Mouse (Mus musculus) activated CD4-positive, CD25-positive, alpha-beta regulatory T cell, adult 4 months (primary cell): ENCODE measurements around the gene Col4a3bp. TPM values are rescaled to one million over a fixed set of nuclear protein-coding genes. Genes with fewer than 3 reads are reported as not detected.
"Not testable (repeated sequence)": the region's sequence is repeated elsewhere in the genome, so short reads cannot be mapped to it uniquely, and the experiment has no call there.

Experiments
- ATAC-seq: one replicate; pipeline ENCODE4 v1.8.0; 2017
- polyA plus RNA-seq, 2 experiments: library from polyadenylated mRNA; unstranded; fragments of 100-300 nt; shearing (Covaris generic); gene quantifications; one replicate each; pipeline ENCODE4 v1.2.1; 2017

Gene Col4a3bp
- polyA plus RNA-seq, 2 experiments from 2014 or later, result 5.6 to 8.7 TPM

DNA sequence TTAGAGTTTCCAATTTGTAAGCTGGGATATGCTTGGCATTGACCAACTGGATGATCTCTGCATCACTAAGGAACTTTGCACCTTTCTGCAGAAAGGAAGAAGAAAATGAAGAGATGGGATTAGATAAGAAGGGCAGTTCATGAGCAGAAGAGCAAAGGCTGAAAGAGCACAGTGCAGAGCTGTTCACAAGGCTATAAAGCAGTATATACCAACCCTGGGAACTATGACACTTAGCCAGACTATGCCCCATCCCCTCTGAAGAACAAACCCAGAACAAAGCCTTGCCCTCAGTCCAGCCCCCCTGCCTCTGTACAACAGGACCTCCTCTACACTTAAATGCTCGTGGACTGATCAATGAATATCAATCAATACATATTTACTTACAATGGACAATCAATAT, 114.3 kb downstream of the Col4a3bp start:
- ATAC-seq, result no peak

DNA sequence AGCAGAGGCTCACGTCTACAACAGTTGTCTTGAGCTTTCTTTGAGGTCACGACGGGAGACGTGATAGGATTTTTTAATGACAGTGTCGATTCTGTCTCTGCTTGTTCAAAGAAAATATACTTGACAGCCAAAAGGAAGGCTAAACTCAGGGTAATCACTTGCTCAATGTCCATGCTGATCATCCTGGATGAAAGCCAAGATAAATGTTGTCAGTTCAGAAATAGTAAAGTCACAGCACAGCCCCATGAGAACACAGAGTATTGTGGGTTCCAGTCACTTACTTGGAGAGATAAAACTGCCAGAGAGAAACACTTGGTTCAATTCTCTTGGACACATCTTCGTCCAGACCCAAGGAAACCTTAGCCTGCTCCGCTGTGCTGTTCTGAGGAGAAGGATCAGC, 116.5 kb downstream of the Col4a3bp start:
- no peak for ATAC-seq

DNA sequence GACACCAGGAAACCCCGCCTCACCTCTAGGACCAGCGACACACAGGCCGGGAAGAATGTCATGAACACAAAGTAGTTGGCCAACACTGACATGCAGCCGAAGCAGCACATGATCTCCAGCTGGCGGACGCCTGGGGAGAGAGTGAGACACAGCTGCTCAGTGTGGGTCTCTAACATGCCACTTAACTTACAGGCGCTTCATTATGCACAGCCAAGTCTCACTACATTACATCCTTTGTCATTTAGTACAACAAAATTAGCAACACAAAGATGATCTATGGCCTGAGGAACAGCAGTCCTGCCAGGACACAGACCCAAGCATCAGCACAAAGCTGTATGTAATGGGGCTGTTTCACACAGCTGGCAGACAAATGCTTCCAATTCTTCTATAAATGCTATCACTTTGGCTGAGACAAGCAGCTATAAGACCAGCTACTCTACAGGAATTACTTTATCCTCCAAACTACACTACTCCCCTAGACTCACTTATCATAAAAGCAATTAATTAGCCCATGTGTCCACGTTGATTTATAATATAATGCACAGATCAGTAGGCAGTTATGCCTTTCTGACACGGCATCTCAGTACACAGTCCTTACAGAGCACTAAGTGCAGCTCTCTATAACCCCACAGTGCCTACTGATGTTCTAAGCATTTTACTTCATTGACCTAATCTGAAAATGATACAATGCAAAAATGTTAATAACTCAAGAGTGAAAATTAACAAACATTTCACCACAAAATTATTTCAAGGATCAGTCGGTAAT, 117.9 kb downstream of the Col4a3bp start:
- no peak for ATAC-seq

DNA sequence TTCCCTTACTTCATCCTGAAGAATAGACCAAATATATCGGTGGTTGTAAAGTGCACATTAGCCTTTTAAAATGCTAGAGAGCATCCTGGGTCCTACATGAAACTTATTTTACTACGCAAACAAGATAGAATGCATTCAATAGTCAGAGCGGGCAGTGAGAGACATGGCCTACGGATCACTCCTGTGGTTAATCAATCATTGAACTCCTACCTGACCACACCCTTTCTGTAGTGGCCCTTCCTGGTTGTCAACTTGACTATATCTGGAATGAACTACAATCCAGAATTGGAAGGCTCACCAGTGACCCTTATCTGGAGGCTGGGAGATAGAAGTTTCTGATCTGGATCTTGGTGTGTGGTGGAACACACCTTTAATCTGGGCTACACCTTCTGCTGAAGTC, 120.7 kb downstream of the Col4a3bp start:
- ATAC-seq, result not testable (repeated sequence)

DNA sequence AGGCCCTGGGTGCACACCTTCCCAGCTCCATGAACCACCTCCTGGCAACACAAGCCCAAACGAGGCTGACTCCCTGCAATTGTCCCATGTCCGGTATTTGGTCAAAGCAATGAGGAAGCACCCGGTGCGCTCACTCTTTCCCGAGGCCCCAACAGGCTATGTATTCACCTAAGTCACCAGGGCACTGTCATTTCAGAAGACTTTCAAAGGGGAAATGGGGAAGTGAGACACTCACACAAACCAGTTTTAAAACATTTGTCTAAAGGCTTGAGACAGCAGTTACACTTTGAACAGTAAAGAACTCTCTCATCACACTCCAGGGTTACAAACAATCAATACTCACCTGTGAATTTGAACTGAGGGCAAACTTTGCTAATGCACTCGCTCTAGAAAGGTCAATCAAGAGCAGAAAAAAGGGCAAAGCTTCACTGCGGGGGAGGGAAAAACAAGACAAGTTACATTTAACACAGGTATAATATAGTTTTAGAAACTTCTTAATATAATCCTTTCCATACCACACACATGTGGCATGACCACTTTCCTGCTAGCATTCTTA, 122.1 kb downstream of the Col4a3bp start:
- no peak for ATAC-seq

DNA sequence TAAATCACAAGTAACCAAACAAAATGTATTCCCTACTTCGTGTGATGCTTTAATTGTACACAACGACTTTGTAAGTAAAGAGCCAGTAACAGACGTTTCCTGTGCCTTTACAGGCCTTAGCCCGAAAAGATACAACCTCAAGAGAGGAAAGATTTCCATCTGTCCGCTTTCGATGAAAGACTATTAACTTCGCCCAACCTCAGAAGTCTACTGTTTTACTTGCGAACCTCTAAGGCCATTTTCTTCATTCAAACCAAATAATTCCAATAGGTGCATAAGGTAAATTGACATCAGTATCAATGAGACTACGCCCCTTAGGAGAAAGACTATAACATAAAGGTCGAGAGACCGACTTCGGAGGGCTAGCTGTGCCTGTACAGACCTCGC, 127.6 kb downstream of the Col4a3bp start:
- ATAC-seq, result no peak

DNA sequence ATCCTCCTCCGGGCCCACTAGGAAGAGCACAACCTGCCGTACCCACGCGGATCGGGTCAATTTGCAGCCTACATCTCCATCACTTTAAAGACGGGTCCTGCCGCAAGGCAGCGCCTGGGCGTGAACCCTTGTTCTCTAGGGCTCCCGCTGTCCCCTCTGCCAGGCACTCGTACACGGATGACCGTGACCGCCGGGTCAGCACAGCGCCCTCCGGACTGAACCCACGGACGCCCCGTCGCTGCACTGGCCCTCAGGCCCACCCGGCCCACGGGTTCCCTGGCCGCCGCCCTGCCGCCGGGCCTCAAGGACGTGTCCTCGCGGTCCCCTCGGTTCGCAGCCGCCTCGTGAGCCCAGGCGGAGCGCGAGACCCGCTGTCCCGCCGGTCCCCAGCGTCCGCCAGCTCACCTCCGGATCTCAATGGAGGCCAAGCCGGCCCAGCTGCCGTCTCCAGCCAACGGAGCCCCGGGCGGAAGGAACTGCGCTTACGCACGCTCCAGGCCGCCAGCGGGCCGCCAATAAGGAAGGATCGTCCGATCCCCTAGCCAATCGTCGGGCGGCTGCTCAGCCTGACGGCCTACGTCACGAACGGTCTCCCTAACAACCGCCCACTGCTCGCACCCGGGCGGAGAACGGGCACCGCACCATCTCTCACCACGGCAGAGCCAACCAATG, 128.1 kb downstream of the Col4a3bp start, which contains the start of gene Hmgcr:
Gene Hmgcr, minus strand, starts transcription at position 531 of the 672 bp plus-strand sequence.
- peak; percentile 94 for ATAC-seq

DNA sequence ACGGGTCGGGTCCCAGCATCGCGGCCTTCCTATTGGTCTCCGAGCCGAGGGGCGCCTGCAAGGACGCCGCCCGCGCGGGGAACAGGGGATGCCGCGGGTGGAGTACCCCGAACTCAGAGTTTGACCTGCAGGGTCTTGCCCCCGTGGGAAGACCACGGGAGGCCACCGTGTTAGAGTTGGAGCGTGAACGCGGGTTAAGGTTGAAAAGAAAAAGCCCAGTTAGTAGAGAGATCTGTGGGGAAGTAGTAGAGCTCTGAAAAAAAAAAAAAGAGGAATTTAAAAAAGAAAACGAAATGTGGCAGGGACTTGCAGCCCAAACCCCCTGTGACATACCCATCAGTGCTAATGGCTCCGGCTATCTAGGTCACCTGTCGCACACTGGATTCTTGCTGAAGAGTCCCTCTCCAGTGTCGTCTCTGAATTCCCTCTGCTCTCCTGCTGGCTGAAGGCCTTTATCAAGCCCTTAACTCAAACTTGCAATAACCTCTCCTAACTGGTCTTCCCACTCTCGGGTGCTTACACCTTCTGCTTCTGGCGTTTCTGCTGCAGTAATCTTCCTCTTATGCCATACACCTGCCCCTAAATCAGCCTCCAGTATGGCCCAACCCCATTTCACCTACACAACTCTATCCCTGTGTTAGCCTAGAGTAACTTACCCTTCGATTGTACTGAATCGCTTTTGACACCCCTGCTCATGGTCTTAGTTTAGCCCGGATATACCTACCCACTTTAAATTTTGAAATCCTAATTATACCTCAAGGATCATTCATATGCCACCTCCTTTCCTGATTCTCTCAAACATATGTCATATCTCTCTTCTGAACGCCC, 128.9 kb downstream of the Col4a3bp start:
- peak; percentile 3 for ATAC-seq

DNA sequence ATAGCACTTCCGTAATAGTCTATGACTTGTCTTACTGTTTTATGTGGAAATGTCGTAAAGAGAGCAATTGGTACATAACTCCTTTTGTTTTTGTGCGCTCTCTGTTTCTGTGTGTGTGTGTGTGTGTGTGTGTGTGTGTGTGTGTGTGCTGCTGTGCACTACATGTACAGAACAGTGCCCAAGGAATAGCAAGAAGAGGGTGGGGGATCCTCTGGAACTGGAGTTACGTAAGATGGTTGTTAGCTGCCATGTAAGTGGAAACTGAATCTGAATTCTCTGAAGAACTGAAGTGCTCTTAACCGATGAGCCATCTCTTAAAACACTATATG, 129.5 kb downstream of the Col4a3bp start:
- no peak for ATAC-seq

DNA sequence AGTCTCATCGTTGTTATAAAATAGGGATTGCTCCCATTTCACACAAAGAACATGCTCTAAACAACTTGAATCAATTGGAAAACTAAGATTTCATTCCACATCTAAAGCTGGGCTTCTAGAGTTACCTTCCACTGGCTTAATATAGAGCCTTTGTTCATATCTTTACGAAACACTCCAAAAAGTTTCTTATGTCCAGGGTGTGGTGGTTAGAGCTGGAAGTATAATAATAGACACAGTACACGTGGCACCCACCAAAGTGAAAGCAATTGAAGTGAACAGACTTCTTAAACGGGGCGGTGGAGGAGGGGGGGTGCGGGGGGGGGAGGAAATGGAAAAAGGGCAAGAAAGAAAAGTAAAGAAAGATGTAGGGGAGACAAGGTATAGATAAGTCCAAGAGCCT, 129.9 kb downstream of the Col4a3bp start:
- ATAC-seq, result no peak

DNA sequence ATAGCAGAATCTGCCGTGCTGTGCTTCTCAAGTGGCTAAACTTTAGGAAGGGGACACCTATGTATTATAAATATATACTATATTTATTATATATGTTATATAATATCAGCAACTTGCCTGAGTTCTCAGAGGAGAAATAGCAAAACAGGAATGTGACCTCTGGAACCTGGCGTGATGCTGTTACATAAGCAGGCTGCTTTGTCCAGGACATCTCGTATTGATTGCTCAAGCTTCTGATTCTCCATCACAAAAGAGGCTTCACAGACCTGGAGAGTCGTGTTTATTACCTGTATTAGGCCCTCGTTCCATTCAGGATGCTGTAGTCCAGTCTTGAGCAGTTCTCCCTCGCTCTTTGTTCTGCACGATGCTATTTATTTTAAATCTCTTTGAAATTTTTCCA, 131.4 kb downstream of the Col4a3bp start:
- no peak for ATAC-seq

DNA sequence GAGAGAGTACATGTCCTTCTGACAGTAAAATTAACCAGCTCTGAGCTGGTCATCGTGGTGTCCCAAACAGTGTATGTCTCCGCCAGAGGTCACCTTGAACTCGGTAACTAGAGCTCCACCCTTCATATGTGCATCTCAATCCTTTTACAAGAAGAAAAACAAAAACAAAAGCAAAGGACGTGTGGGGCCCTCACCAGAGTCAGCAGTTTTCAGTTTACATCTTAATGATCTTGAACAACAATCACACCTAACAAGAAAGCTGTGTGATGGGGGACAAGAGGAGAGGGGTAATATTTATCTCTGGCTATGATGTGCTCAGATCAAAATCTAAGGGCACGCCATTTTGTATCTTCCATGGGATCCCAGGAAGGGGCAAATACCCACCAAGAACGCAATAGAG, 133.3 kb downstream of the Col4a3bp start:
- ATAC-seq, result no peak

DNA sequence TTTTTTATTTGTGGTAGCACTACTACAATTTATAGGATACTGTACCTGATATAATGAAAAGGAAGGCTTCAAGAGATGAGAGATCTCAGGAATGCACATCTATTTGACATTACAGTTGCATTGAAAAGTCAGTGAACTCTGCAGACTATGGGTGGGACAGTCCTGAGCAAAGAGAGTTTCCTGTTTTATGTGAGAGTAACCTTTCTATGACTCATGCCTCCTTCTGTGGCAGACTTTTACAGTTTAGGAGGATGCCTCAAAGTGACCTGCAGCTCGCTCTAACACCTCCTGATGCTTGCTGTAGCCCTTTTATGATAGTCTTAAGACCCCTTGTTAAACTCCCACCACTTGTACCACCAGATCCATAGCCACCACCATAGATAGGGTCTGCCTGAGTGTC, 134.7 kb downstream of the Col4a3bp start:
- peak; percentile 73 for ATAC-seq

DNA sequence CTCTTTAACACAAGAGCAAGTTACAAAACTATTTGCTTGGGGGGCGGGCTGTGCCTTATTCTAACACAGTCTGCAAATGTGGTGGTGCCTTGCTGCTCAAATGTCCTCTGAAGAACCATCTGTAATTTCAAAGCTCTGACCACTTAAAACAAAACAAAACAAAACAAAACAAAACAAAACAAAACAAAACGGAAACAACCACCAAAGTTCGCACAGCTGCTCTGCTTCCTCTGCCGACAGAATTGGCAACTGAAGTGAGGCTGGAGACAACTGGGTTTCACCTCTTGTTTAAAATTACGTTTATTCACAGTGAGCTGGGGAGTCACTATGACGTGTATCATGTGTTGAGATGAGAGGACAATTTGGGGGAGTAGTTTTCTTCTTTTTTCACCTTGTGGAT, 136.2 kb downstream of the Col4a3bp start:
- ATAC-seq, result no peak

DNA sequence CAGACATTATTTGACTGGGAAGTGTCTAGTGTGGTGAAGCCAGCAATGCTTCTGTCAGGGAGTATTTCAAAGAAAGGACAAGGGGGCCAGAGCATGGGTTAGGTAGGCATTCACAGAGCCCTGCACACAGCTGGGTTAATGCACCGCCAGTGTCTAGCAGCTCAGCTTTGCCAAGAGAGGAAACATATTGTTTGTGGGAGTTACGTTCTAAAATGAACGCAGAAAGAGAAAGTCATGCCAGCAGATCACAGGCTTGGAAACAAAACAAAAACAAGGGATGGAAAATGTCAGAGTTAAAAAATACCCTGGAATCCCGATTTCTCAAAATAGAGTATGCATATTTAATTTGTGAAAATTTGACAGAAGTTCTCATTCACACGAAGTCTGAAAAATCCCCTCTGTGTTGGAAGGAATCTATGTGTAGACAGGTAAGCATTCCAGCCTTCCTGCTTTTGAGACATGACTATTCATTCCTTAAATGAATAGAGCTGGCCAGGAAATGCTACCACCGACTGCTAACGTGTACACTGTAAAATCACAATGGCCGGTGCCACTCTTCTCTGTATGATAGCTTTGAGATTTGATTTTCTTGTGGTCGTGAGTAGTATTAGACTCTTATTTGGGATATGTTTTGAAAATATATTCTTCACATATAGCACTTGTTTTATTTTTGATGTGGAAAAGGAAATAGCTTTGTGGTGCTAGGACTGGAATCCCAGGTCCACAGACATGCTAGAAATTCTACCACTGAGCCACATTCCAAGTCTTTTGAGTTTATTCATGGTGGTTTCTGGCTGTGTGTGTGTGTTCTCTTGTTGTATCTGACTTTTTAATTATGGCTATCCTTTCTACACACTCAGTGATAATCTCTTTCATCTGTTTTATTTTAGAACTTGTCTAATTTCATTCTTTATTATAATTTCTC, 138.0 kb downstream of the Col4a3bp start:
- no peak for ATAC-seq

DNA sequence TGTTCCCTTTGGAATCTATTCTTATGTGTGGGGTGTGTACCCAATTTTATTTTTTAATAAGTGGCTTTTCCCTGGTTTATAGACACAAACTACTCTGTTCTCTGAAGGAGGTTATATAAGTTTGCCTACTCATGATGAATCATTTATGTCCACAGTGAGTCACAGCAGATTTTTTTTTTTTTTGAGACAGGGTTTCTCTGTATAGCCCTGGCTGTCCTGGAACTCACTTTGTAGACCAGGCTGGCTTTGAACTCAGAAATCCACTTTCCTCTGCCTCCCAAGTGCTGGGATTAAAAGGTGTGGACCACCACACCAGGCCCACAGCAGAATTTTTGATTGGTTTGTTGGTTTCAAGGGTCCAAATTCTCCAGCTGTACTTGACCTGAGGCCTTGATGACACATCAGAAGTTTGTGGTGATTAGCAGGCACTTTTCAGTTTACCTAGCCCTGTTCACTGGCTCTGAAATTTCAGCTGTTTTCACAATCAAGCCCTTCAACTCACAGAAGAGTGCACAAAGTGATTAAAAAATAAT, 138.7 kb downstream of the Col4a3bp start:
- ATAC-seq, result no peak

DNA sequence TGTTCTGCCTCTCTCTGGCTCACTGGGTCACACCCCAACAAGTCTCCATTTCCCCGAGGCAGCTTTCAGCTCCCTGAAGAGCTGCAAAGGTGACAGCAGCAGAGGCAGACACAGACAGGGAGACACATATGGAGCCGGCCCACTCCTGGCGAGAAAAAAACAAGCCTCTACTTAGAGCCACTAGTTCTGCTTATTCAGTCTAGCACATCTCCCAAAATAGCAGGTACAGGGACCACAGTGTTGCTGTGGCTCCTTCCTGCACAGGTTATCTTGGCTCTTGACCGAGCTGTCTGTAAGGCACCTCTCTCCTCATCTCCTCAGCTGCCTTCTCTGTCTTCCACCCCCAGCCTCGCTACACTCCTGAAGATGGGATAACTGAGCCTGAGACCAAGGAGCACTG, 142.4 kb downstream of the Col4a3bp start:
- no peak for ATAC-seq

DNA sequence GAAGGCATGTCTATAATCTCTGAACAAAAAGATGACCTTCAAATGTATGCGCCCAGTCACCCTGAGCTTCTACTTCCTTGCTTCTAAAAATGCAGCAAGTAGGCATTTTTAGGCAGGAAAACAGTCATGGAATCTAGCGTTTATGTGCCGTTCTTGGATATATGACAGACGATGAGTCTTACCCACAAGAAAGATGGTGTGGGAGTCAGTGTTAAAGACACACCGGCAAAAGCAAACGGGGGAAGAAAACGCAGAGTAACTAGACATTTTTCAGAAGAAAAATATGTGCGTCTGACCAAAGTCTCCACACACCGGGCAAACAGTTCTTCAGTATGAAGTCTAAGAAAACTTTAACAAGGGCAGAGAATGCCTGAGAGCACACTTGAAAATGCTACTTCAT, 144.8 kb downstream of the Col4a3bp start:
- ATAC-seq, result no peak
